ENCODE assay signal across 13 mouse cellular contexts in genomic region chr16:50481892-50482291, GRCm38 (mm10). TPM values are rescaled to one million over a fixed set of nuclear protein-coding genes. Genes with fewer than 3 reads are reported as not detected.
DNase-seq lines count a peak whose midpoint lies in the region; ATAC-seq lines count a peak whose summit lies in the region.
"Had no signal": no experiment of that assay in that cellular context is flagged by ENCODE, and none has a peak within 500 bp of the region (broad histone marks: within the 10 kb centered on the region; RNA-seq: fewer than 3 reads in every experiment).

No protein-coding gene starts in this region.

- 45% methylated on average over 7 of the region's 7 CpGs for WGBS in heart, embryonic 10.5 days
- 62% methylated on average over 7 of the region's 7 CpGs for WGBS in kidney, embryonic 14.5 days
- 69% methylated on average over 7 of the region's 7 CpGs for WGBS in limb, embryonic 13.5 days

- peak overlapping the region; percentile 20 for H3K4me2 ChIP-seq in kidney, embryonic 14.5 days (replicated peaks; ENCODE audit: low read depth, low read length)
- peak overlapping the region; percentile 14; the same call in 1 of the 2 replicates for H3K4me2 ChIP-seq in limb, embryonic 13.5 days (replicated peaks)
- H3K4me2 ChIP-seq: midbrain, embryonic 11.5 days had no signal

- peak overlapping the region; percentile 33 for H3K4me3 ChIP-seq in heart, embryonic 10.5 days
- no peak overlapping the region for H3K4me3 ChIP-seq in kidney, embryonic 14.5 days (ENCODE audit: low read length)
- no peak overlapping the region for H3K4me3 ChIP-seq in limb, embryonic 13.5 days
- H3K4me3 ChIP-seq: limb, embryonic 15.5 days had no signal

- H3K4me1 ChIP-seq in heart, embryonic 10.5 days, result peaks cover 8% of the 10 kb centered on the region
- H3K4me1 ChIP-seq in kidney, embryonic 14.5 days (ENCODE audit: control insufficient read depth, insufficient read depth, low read length), result no peaks in the 10 kb centered on the region
- H3K4me1 ChIP-seq in limb, embryonic 13.5 days, result peaks cover 6% of the 10 kb centered on the region
- H3K4me1 ChIP-seq: limb, embryonic 15.5 days had no signal

- no peaks in the 10 kb centered on the region for H3K9me3 ChIP-seq in heart, embryonic 10.5 days
- no peaks in the 10 kb centered on the region for H3K9me3 ChIP-seq in kidney, embryonic 14.5 days (ENCODE audit: control insufficient read depth, low read length)
- H3K9me3 ChIP-seq in limb, embryonic 13.5 days, result no peaks in the 10 kb centered on the region
- H3K9me3 ChIP-seq: limb, embryonic 15.5 days had no signal

- no peaks in the 10 kb centered on the region for H3K36me3 ChIP-seq in heart, embryonic 10.5 days
- no peaks in the 10 kb centered on the region for H3K36me3 ChIP-seq in kidney, embryonic 14.5 days (ENCODE audit: control insufficient read depth, insufficient read depth, low read length)
- no peaks in the 10 kb centered on the region for H3K36me3 ChIP-seq in limb, embryonic 13.5 days
- H3K36me3 ChIP-seq: limb, embryonic 15.5 days had no signal

- H3K9ac ChIP-seq in kidney, embryonic 14.5 days (ENCODE audit: low read depth, low read length), result no peak overlapping the region
- no peak overlapping the region for H3K9ac ChIP-seq in limb, embryonic 13.5 days
- H3K9ac ChIP-seq: limb, embryonic 15.5 days had no signal

- no peak for DNase-seq in heart, embryonic 10.5 days (ENCODE audit: low spot score)
- no peak for DNase-seq in heart, postnatal 10 days
- DNase-seq in kidney, adult 9 months, result no peak
- peak; percentile 59 for DNase-seq in 3T3-L1 (ENCODE audit: low read depth, low spot score)
- DNase-seq in left cerebral cortex, postnatal 36 days (ENCODE audit: low spot score in 2 of 2), result no peak
- no peak for DNase-seq in left cerebral cortex, postnatal 14 days (ENCODE audit: low spot score in 2 of 2)
- DNase-seq: heart, adult 18-20 months; kidney, adult 8-10 months; thymus, postnatal 14 days had no signal

- no peaks in the 10 kb centered on the region for H3K27me3 ChIP-seq in heart, embryonic 10.5 days (ENCODE audit: insufficient read depth, poor library complexity, severe bottlenecking)
- no peaks in the 10 kb centered on the region for H3K27me3 ChIP-seq in kidney, embryonic 14.5 days (ENCODE audit: control insufficient read depth, insufficient read depth, low read length)
- H3K27me3 ChIP-seq in limb, embryonic 13.5 days, result no peaks in the 10 kb centered on the region
- H3K27me3 ChIP-seq: limb, embryonic 15.5 days had no signal

- intact Hi-C loops in heart, postnatal 10 days (cut with DNase I), result no loop called here
- intact Hi-C loops in left cerebral cortex, postnatal 36 days (cut with DNase I), result no loop called here
- intact Hi-C loops in left cerebral cortex, postnatal 14 days (cut with DNase I), result no loop called here

- ATAC-seq in kidney, embryonic 14.5 days (ENCODE audit: low FRiP score, low TSS enrichment), result no peak
- no peak for ATAC-seq in limb, embryonic 13.5 days (ENCODE audit: low FRiP score, low read depth)

- H3K27ac ChIP-seq in heart, embryonic 10.5 days, result 0 out of 2 replicates have a peak overlapping the region, but pooled peaks have one; percentile 47
- H3K27ac ChIP-seq in kidney, embryonic 14.5 days (ENCODE audit: low read depth, low read length), result no peak overlapping the region
- no peak overlapping the region for H3K27ac ChIP-seq in limb, embryonic 13.5 days
- H3K27ac ChIP-seq: limb, embryonic 15.5 days had no signal

RNA-seq across cellular contexts. Expression of gene Bbx, which starts 49.7 kb away (rescaled TPM):
- 41.6 and 50.2 TPM in 2 replicates for polyA plus RNA-seq in heart, embryonic 10.5 days (2016; fragmentation: Nextera tagmentation; extraction: Ambion mirVana)
- total RNA-seq in heart, postnatal 10 days (2021), result 10 to 100 TPM; 17.3 to 18.9 TPM
- 52.4 and 64.9 TPM in 2 replicates for polyA plus RNA-seq in kidney, embryonic 14.5 days (2014; fragmentation: Nextera tagmentation; extraction: Ambion mirVana)
- 52.9 and 54.4 TPM in 2 replicates for polyA plus RNA-seq in limb, embryonic 13.5 days (2015; fragmentation: Nextera tagmentation; extraction: Ambion mirVana)
- 10 to 100 TPM; 18.6 to 22.9 TPM for total RNA-seq in left cerebral cortex, postnatal 36 days (2021)
- 10 to 100 TPM; 12.1 TPM for total RNA-seq in left cerebral cortex, postnatal 14 days (2021)
